Mouse (Mus musculus) liver, postnatal 0 days (tissue): ENCODE results near the gene Dscam.

Source experiments
- CTCF ChIP-seq: sonication (generic); IDR thresholded peaks from 2 replicates; pipeline ENCODE4 v1.5.1; 2016; ENCODE audit warnings: antibody characterized with exemption, low read depth
- EP300 ChIP-seq: IDR thresholded peaks from 2 replicates; pipeline ENCODE4 v1.6.1; 2016; ENCODE audit warnings: antibody characterized with exemption, low read depth, mild to moderate bottlenecking

GRCm38 (mm10) chr16:97194630-97195029 is 24.1 kb upstream of the Dscam start:
- TF ChIP-seq CTCF (no peak), EP300 (no peak)
